Mouse (Mus musculus) hindbrain, embryonic 14.5 days (tissue): ENCODE data around the gene Ets1. TPM values are rescaled to one million over a fixed set of nuclear protein-coding genes. Genes with fewer than 3 reads are reported as not detected.

ENCODE experiments used
- ATAC-seq: fragments of 200-750 bp; cut with Nextera tagmentation; 2 replicates; pipeline ENCODE4 v1.8.0; 2017; ENCODE audit warnings: moderate number of reproducible peaks, mild to moderate bottlenecking, moderate TSS enrichment, moderate library complexity; ENCODE audit not compliant: low FRiP score
- DNase-seq: peaks from one replicate; pipeline ENCODE4 v3.0.0-alpha.2; 2015; ENCODE audit warnings: low spot score
- H3K27ac ChIP-seq: fragments of 300-500 bp; sonication (generic); 2 replicates; pipeline ENCODE4 v1.5.1; 2014; ENCODE audit warnings: mild to moderate bottlenecking, moderate library complexity
- H3K27me3 ChIP-seq: fragments of 300-500 bp; sonication (generic); 2 replicates; pipeline ENCODE4 v1.6.1; 2014; ENCODE audit warnings: mild to moderate bottlenecking, low read length, mixed read lengths; ENCODE audit not compliant: control insufficient read depth, insufficient read depth
- H3K36me3 ChIP-seq: fragments of 300-500 bp; sonication (generic); replicated peaks from 2 replicates; pipeline ENCODE4 v1.6.1; 2014; ENCODE audit not compliant: control insufficient read depth, insufficient read depth
- H3K4me1 ChIP-seq: fragments of 300-500 bp; sonication (generic); replicated peaks from 2 replicates; pipeline ENCODE4 v1.6.1; 2014; ENCODE audit warnings: antibody characterized with exemption, low read length, mixed read lengths; ENCODE audit not compliant: control insufficient read depth, insufficient read depth
- H3K4me2 ChIP-seq: fragments of 300-500 bp; sonication (generic); replicated peaks from 2 replicates; pipeline ENCODE4 v1.6.1; 2014; ENCODE audit warnings: mild to moderate bottlenecking, moderate library complexity
- H3K4me3 ChIP-seq: fragments of 300-500 bp; sonication (generic); replicated peaks from 2 replicates; pipeline ENCODE4 v1.5.1; 2014; ENCODE audit warnings: mild to moderate bottlenecking, low read length
- H3K9ac ChIP-seq: fragments of 300-500 bp; sonication (generic); 2 replicates; pipeline ENCODE4 v1.6.1; 2014
- H3K9me3 ChIP-seq: fragments of 300-500 bp; sonication (generic); 2 replicates; pipeline ENCODE4 v1.6.1; 2016; ENCODE audit warnings: low read length; ENCODE audit not compliant: control insufficient read depth
- WGBS: fragments of 180-500 bp; shearing (Covaris S2); extraction: QIAGEN DNeasy Blood & Tissue Kit; methylation state at CpG from one replicate; pipeline ENCODE4 v1.1.7; 2014; 5-methylcytosine and 5-hydroxymethylcytosine counted together
- polyA plus RNA-seq: library from polyadenylated mRNA; unstranded; fragments of >200 nt; fragmentation: Nextera tagmentation; extraction: Ambion mirVana; gene quantifications from 2 replicates; pipeline ENCODE4 v1.2.1, GENCODE M21; 2014

Ets1 gene
- polyA plus RNA-seq, 1 experiment from 2014 or later: 20.9 TPM

DNA sequence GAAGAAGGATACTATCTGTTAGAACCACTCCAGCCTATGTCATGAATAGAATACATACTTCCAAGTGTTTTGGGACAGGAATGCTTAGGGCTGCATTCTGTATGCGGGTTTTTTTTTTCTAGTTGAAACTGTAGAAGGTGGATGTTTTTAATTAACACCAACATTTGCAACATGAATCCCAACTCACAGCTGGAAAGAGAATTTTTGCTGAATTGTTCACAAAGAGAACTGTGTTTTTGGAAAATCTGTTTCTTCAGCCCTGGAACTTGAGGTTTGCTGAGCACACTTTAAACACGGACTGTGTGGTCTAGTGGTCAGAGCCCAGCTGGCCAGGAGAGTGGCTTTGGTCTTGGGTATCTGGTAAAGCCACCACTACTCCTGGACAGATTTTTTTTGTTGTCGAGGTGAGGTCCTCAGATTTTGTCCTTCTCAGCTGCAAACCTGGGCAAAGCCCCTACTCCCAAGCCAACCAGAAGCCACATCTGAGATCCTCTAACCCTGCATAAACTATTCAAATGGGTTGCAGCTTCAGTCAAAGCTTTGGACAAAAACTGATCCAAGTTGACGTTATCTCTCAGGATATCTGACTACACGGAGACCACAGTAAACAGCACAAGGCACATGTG is 122.4 kb downstream of the Ets1 start:
- DNase-seq: no peak
- Histone ChIP-seq H3K4me1 (no peaks in the 10 kb centered on the region), H3K4me2 (no peak overlapping the region), H3K27me3 (no peaks in the 10 kb centered on the region), H3K36me3 (no peaks in the 10 kb centered on the region), H3K9me3 (no peaks in the 10 kb centered on the region), H3K4me3 (no peak overlapping the region), H3K27ac (no peak overlapping the region), H3K9ac (no peak overlapping the region)
- no peak for ATAC-seq
- 90% methylated on average over 5 of the region's 5 CpGs for WGBS

DNA sequence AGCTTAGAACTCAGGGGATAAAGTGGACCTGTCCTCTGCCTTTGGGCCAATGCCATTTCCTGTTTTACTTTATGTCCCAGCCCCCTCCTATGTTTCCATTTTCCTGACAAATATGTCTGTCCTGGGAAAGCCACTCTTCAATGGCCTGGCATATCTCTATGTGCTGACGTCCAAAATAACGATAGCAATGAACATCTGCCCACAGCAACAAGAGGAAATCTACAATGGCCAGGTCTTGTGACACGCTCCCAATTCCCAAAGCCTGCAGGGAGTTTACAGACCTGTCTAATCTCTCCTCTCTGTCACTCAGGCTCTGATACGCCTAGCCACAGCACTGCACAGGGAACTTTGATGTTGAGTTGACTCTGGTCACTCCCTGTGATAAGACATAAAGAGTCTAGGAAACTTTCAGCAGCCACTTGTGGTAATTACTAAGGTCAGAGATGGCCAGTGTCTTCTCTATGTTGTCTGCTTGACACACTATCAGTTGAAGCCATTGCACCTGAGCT is 124.7 kb downstream of the Ets1 start:
- ATAC-seq (no peak), DNase-seq (no peak)
- Histone ChIP-seq H3K9me3 (no peaks in the 10 kb centered on the region), H3K27me3 (no peaks in the 10 kb centered on the region), H3K36me3 (no peaks in the 10 kb centered on the region), H3K9ac (no peak overlapping the region), H3K4me1 (no peaks in the 10 kb centered on the region), H3K4me2 (no peak overlapping the region), H3K27ac (no peak overlapping the region), H3K4me3 (no peak overlapping the region)
- 81% methylated on average over 4 of the region's 4 CpGs for WGBS

DNA sequence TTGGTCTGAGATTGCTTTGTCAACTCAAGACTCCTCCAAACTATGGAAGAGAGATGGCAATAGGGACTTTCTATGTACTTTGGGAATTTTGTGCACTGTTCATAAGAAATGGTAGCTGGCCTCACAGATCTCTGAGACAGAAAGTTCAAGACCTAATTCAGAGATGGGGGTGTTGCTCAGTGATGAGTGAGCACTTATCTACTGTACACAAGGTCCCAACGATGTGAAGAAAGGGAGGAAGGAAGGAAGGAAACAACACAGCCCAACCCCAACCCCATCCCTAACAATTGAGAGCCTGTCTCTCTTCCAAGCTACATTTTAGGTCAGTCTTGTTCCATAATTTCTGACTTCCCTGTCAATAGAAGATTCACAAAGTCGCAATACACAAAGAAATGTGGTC is 125.3 kb downstream of the Ets1 start:
- Histone ChIP-seq H3K36me3 (no peaks in the 10 kb centered on the region), H3K9ac (no peak overlapping the region), H3K4me2 (no peak overlapping the region), H3K27ac (no peak overlapping the region), H3K9me3 (no peaks in the 10 kb centered on the region), H3K27me3 (no peaks in the 10 kb centered on the region), H3K4me3 (no peak overlapping the region), H3K4me1 (no peaks in the 10 kb centered on the region)
- ATAC-seq: no peak
- WGBS: 79% methylated on average over 2 of the region's 2 CpGs
- DNase-seq: no peak

GRCm38 (mm10) chr9:32764374-32764773 is 128.4 kb downstream of the Ets1 start:
- no peaks in the 10 kb centered on the region for H3K9me3 ChIP-seq
- H3K9ac ChIP-seq: no peak overlapping the region
- DNase-seq (no peak), ATAC-seq (no peak)
- no peaks in the 10 kb centered on the region for H3K27me3 ChIP-seq
- no peak overlapping the region for H3K4me2 ChIP-seq
- no peak overlapping the region for H3K27ac ChIP-seq
- H3K4me1 ChIP-seq: no peaks in the 10 kb centered on the region
- no peaks in the 10 kb centered on the region for H3K36me3 ChIP-seq
- H3K4me3 ChIP-seq: no peak overlapping the region
- 65% methylated on average over 9 of the region's 9 CpGs for WGBS

- no peaks in the 10 kb centered on the region for H3K36me3 ChIP-seq
- H3K9ac ChIP-seq: no peak overlapping the region
- H3K9me3 ChIP-seq: no peaks in the 10 kb centered on the region
- no peak overlapping the region for H3K4me3 ChIP-seq
- 95% methylated on average over 3 of the region's 3 CpGs for WGBS
- H3K27me3 ChIP-seq: no peaks in the 10 kb centered on the region
- DNase-seq (no peak), ATAC-seq (no peak)
- H3K4me1 ChIP-seq: no peaks in the 10 kb centered on the region
- no peak overlapping the region for H3K4me2 ChIP-seq
- no peak overlapping the region for H3K27ac ChIP-seq
Measured at GRCm38 (mm10) chr9:32765123-32765522, 129.1 kb downstream of the Ets1 start.

GRCm38 (mm10) chr9:32778866-32779265 is 142.8 kb downstream of the Ets1 start:
- Histone ChIP-seq H3K27ac (no peak overlapping the region), H3K4me3 (no peak overlapping the region), H3K36me3 (no peaks in the 10 kb centered on the region), H3K9ac (no peak overlapping the region), H3K27me3 (no peaks in the 10 kb centered on the region), H3K4me1 (no peaks in the 10 kb centered on the region), H3K9me3 (no peaks in the 10 kb centered on the region), H3K4me2 (no peak overlapping the region)
- ATAC-seq (no peak), DNase-seq (no peak)
- 69% methylated on average over 1 of the region's 1 CpGs for WGBS

DNA sequence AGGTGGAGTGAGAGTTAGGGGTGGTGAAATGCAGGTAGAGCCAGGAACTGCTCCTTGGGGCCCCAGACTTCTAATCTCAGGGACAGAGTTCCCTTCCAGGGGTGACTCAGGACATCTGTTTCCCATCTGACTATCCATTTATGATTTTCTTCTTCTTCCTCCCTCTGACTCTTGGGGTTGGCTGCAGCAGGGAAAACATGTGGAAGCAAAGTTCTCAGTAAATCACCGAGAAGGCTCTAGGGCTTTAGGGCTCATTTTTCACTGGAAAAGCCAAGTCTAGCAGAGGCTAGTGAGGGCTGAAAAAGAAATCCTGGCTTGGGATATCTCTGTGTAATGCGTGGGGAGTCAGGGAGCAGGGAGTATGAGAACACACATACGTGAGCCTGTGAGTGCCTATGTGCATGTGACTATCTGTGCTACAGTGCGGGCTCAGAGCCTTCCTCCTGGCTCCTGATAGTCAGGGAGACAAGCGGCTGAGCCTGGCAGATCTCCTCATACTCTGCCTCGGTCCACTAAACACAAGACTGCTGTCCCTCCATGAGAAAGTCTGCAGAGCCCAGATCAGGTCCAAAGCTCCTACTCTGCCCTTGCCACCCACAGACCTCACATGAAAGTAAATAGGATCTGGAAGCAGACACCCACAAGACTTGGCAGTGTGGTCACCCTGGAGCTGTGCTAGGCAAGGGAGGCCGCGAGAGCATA is 146.5 kb downstream of the Ets1 start:
- Histone ChIP-seq H3K27ac (no peak overlapping the region), H3K27me3 (no peaks in the 10 kb centered on the region), H3K4me2 (no peak overlapping the region), H3K4me3 (no peak overlapping the region), H3K9ac (no peak overlapping the region), H3K9me3 (no peaks in the 10 kb centered on the region), H3K36me3 (no peaks in the 10 kb centered on the region), H3K4me1 (no peaks in the 10 kb centered on the region)
- 83% methylated on average over 8 of the region's 8 CpGs for WGBS
- no peak for DNase-seq
- ATAC-seq: no peak

DNA sequence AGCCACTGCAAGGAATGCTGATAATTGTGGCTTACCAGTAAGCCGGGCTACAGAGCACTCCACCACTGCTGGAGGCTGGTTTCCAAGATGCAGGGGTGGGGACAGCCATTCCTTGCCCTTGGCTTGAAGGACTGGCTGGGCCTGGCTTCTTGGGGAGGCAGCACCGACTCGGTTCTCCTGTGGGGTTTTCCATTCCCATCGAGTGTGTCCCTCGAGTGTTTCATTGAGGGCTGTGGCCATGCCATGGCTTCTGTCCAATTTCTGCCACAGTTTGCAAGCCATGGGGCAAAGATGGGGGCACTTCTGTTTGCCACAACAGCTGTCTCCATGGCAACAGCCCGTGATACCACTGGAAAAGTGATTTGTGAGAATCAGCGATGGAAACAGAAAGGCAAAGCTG is 151.1 kb downstream of the Ets1 start:
- DNase-seq: no peak
- ATAC-seq: no peak
- Histone ChIP-seq H3K9me3 (no peaks in the 10 kb centered on the region), H3K4me1 (no peaks in the 10 kb centered on the region), H3K27me3 (no peaks in the 10 kb centered on the region), H3K36me3 (no peaks in the 10 kb centered on the region), H3K27ac (no peak overlapping the region), H3K9ac (no peak overlapping the region), H3K4me2 (no peak overlapping the region), H3K4me3 (no peak overlapping the region)
- 68% methylated on average over 7 of the region's 7 CpGs for WGBS

DNA sequence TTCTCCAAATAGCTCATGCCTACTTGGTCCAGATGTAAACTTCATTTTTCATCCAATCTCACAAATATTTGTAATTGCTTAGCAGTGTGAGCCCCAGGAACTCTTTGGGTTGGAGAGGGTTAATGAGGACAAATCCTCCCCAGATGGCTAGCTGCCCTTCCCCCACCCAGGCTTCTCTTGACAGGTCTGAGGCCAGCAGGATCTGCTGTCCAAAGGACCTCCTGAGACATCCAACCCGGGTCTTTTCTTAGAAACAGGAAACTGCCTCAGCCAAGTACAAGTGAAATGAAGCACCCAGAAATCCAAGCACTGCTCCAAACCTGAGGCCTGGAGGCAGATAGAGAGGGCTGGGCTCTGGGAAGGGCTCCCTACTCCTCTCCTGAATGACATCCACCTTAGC is 151.6 kb downstream of the Ets1 start:
- no peaks in the 10 kb centered on the region for H3K27me3 ChIP-seq
- no peak overlapping the region for H3K27ac ChIP-seq
- no peak for ATAC-seq
- no peak overlapping the region for H3K9ac ChIP-seq
- WGBS: 26% methylated on average over 1 of the region's 1 CpGs
- H3K9me3 ChIP-seq: no peaks in the 10 kb centered on the region
- H3K36me3 ChIP-seq: no peaks in the 10 kb centered on the region
- no peak overlapping the region for H3K4me2 ChIP-seq
- H3K4me3 ChIP-seq: no peak overlapping the region
- no peak for DNase-seq
- no peaks in the 10 kb centered on the region for H3K4me1 ChIP-seq
